Comparison of ENCODE assay signal across 11 mouse cellular contexts in genomic region chr12:83309031-83309804, GRCm38 (mm10).
DNase-seq lines count a peak whose midpoint lies in the region; ATAC-seq lines count a peak whose summit lies in the region.
"Had no signal": no experiment of that assay in that cellular context is flagged by ENCODE, and none has a peak within 500 bp of the region (broad histone marks: within the 10 kb centered on the region; RNA-seq: fewer than 3 reads in every experiment).

No protein-coding gene starts in this region.

- no peaks in the 10 kb centered on the region for H3K9me3 ChIP-seq in liver, embryonic 11.5 days (ENCODE audit: control insufficient read depth, low read length)
- H3K9me3 ChIP-seq in stomach, embryonic 15.5 days: no peaks in the 10 kb centered on the region

- peak; percentile 97 for ATAC-seq in liver, embryonic 11.5 days (replicated peaks; ENCODE audit: low FRiP score)
- ATAC-seq in stomach, embryonic 15.5 days (ENCODE audit: insufficient read depth, low FRiP score, low read depth): peak; percentile 79; the same call in 1 of the 2 replicates
- ATAC-seq: lung, postnatal 0 days had no signal

- peak overlapping the region; percentile 50 for H3K27ac ChIP-seq in liver, embryonic 11.5 days (ENCODE audit: low read depth, low read length)
- no peak overlapping the region for H3K27ac ChIP-seq in stomach, embryonic 15.5 days

- no peak overlapping the region for H3K4me3 ChIP-seq in liver, embryonic 11.5 days (ENCODE audit: low read depth, low read length)
- no peak overlapping the region for H3K4me3 ChIP-seq in stomach, embryonic 15.5 days (replicated peaks)

- peaks cover 16% of the 10 kb centered on the region for H3K4me1 ChIP-seq in liver, embryonic 11.5 days (replicated peaks; ENCODE audit: control insufficient read depth, insufficient read depth, low read length)
- no peaks in the 10 kb centered on the region for H3K4me1 ChIP-seq in stomach, embryonic 15.5 days

- intact Hi-C loops in left cerebral cortex, postnatal 14 days (cut with DNase I): no loop called here

- WGBS in liver, embryonic 11.5 days: 76% methylated on average over 11 of the region's 11 CpGs
- 85% methylated on average over 11 of the region's 11 CpGs for WGBS in stomach, embryonic 15.5 days

- no peaks in the 10 kb centered on the region for H3K36me3 ChIP-seq in liver, embryonic 11.5 days (ENCODE audit: control insufficient read depth, insufficient read depth, low read length)
- no peaks in the 10 kb centered on the region for H3K36me3 ChIP-seq in stomach, embryonic 15.5 days

- H3K27me3 ChIP-seq in liver, embryonic 11.5 days (replicated peaks; ENCODE audit: control insufficient read depth, insufficient read depth, low read length): no peaks in the 10 kb centered on the region
- H3K27me3 ChIP-seq in stomach, embryonic 15.5 days (replicated peaks): no peaks in the 10 kb centered on the region

- peak; percentile 41 for DNase-seq in retina, postnatal 1 day
- no peak for DNase-seq in retina, embryonic 14.5 days (ENCODE audit: low spot score)
- peak; percentile 39 for DNase-seq in brain, adult 2 months (ENCODE audit: low read depth, low spot score)
- DNase-seq in liver, embryonic 11.5 days (ENCODE audit: low spot score): no peak
- DNase-seq in left cerebral cortex, postnatal 14 days (ENCODE audit: low spot score in 2 of 2): no peak
- no peak for DNase-seq in cerebellum, adult 11 months
- DNase-seq: cerebellum, adult 8-10 months; heart, adult 18-20 months; kidney, postnatal 4 days had no signal

- peak overlapping the region; percentile 48 for H3K4me2 ChIP-seq in liver, embryonic 11.5 days
- H3K4me2 ChIP-seq in stomach, embryonic 15.5 days: no peak overlapping the region

- no peak overlapping the region for H3K9ac ChIP-seq in liver, embryonic 11.5 days (ENCODE audit: low read depth, low read length)
- no peak overlapping the region for H3K9ac ChIP-seq in stomach, embryonic 15.5 days

Comparison
In these comparisons a context has a peak if more than half of its experiments do, and no peak if none do; other contexts are left out.
1. DNase-seq: peak in retina, postnatal 1 day (single experiment) and brain, adult 2 months (single experiment); none in retina, embryonic 14.5 days (single experiment), liver, embryonic 11.5 days (single experiment), left cerebral cortex, postnatal 14 days (0 of 2) and cerebellum, adult 11 months (single experiment).